Mouse (Mus musculus) intestine, embryonic 15.5 days (tissue): ENCODE measurements around the gene Dnajc1. TPM values are rescaled to one million over a fixed set of nuclear protein-coding genes. Genes with fewer than 3 reads are reported as not detected.

ENCODE experiments used
- ATAC-seq: fragments of 200-750 bp; cut with Nextera tagmentation; 2 replicates; pipeline ENCODE4 v1.8.0; 2017; ENCODE audit warnings: moderate TSS enrichment, moderate library complexity
- H3K27ac ChIP-seq: fragments of 300-500 bp; sonication (generic); 2 replicates; pipeline ENCODE4 v1.5.1; 2015; ENCODE audit warnings: mild to moderate bottlenecking, inconsistent platforms
- H3K27me3 ChIP-seq: fragments of 300-500 bp; sonication (generic); replicated peaks from 2 replicates; pipeline ENCODE4 v1.6.1; 2015; ENCODE audit warnings: inconsistent platforms
- H3K36me3 ChIP-seq: fragments of 300-500 bp; sonication (generic); 2 replicates; pipeline ENCODE4 v1.6.1; 2015; ENCODE audit warnings: inconsistent platforms
- H3K4me1 ChIP-seq: fragments of 300-500 bp; sonication (generic); replicated peaks from 2 replicates; pipeline ENCODE4 v1.6.1; 2015; ENCODE audit warnings: inconsistent platforms
- H3K4me2 ChIP-seq: fragments of 300-500 bp; sonication (generic); replicated peaks from 2 replicates; pipeline ENCODE4 v1.6.1; 2015; ENCODE audit warnings: mild to moderate bottlenecking, inconsistent platforms
- H3K4me3 ChIP-seq: fragments of 300-500 bp; sonication (generic); replicated peaks from 2 replicates; pipeline ENCODE4 v1.5.1; 2015; ENCODE audit warnings: inconsistent platforms
- H3K9ac ChIP-seq: fragments of 300-500 bp; sonication (generic); 2 replicates; pipeline ENCODE4 v1.6.1; 2015; ENCODE audit warnings: inconsistent platforms
- H3K9me3 ChIP-seq: fragments of 300-500 bp; sonication (generic); 2 replicates; pipeline ENCODE4 v1.6.1; 2016; ENCODE audit warnings: inconsistent platforms
- WGBS: fragments of 180-500 bp; shearing (Covaris S2); methylation state at CpG from one replicate; pipeline ENCODE4 v1.1.7; 2015; 5-methylcytosine and 5-hydroxymethylcytosine counted together
- polyA plus RNA-seq: library from polyadenylated mRNA; unstranded; fragments of >200 nt; fragmentation: Nextera tagmentation; extraction: Ambion mirVana; gene quantifications from 2 replicates; pipeline ENCODE4 v1.2.1, GENCODE M21; 2015

Gene Dnajc1
- polyA plus RNA-seq, 1 experiment from 2014 or later, result 31.6 TPM

- Histone ChIP-seq H3K27ac (no peak overlapping the region), H3K9me3 (peaks cover 5% of the 10 kb centered on the region; the same call in 1 of the 2 replicates), H3K4me3 (no peak overlapping the region), H3K27me3 (no peaks in the 10 kb centered on the region), H3K4me1 (no peaks in the 10 kb centered on the region), H3K36me3 (peaks cover 3% of the 10 kb centered on the region; the same call in 1 of the 2 replicates), H3K9ac (no peak overlapping the region), H3K4me2 (no peak overlapping the region)
- no peak for ATAC-seq
These were observed 37.3 kb downstream of the Dnajc1 start for GRCm38 (mm10) chr2:18355293-18355692.

GRCm38 (mm10) chr2:18352620-18353019 is 40.0 kb downstream of the Dnajc1 start:
- Histone ChIP-seq H3K27ac (no peak overlapping the region), H3K4me2 (no peak overlapping the region), H3K4me3 (no peak overlapping the region), H3K36me3 (peaks cover 3% of the 10 kb centered on the region; the same call in 1 of the 2 replicates), H3K9me3 (peaks cover 5% of the 10 kb centered on the region; the same call in 1 of the 2 replicates), H3K4me1 (no peaks in the 10 kb centered on the region), H3K27me3 (no peaks in the 10 kb centered on the region), H3K9ac (no peak overlapping the region)
- no peak for ATAC-seq
- 84% methylated on average over 2 of the region's 2 CpGs for WGBS

GRCm38 (mm10) chr2:18343464-18343863 is 49.2 kb downstream of the Dnajc1 start:
- WGBS, result 63% methylated on average over 2 of the region's 2 CpGs
- Histone ChIP-seq H3K9me3 (no peaks in the 10 kb centered on the region), H3K9ac (no peak overlapping the region), H3K27me3 (no peaks in the 10 kb centered on the region), H3K4me2 (no peak overlapping the region), H3K4me3 (no peak overlapping the region), H3K36me3 (no peaks in the 10 kb centered on the region), H3K4me1 (no peaks in the 10 kb centered on the region), H3K27ac (no peak overlapping the region)
- no peak for ATAC-seq

GRCm38 (mm10) chr2:18318671-18319070 is 74.0 kb downstream of the Dnajc1 start:
- 84% methylated on average over 2 of the region's 2 CpGs for WGBS

GRCm38 (mm10) chr2:18317503-18318281 is 74.9 kb downstream of the Dnajc1 start:
- no peak for ATAC-seq
- no peaks in the 10 kb centered on the region for H3K36me3 ChIP-seq
- no peak overlapping the region for H3K4me2 ChIP-seq
- no peaks in the 10 kb centered on the region for H3K27me3 ChIP-seq
- H3K4me3 ChIP-seq, result no peak overlapping the region
- H3K4me1 ChIP-seq, result no peaks in the 10 kb centered on the region
- WGBS, result 76% methylated on average over 7 of the region's 7 CpGs
- H3K9ac ChIP-seq, result no peak overlapping the region
- H3K9me3 ChIP-seq, result no peaks in the 10 kb centered on the region
- no peak overlapping the region for H3K27ac ChIP-seq

More at GRCm38 (mm10) chr2:18318671-18319070, 74.0 kb downstream of the Dnajc1 start:
- no peak overlapping the region for H3K4me3 ChIP-seq
- no peaks in the 10 kb centered on the region for H3K4me1 ChIP-seq
- ATAC-seq, result no peak
- no peaks in the 10 kb centered on the region for H3K27me3 ChIP-seq
- H3K36me3 ChIP-seq, result no peaks in the 10 kb centered on the region
- no peak overlapping the region for H3K4me2 ChIP-seq
- H3K9me3 ChIP-seq, result no peaks in the 10 kb centered on the region
- H3K9ac ChIP-seq, result no peak overlapping the region
- no peak overlapping the region for H3K27ac ChIP-seq

GRCm38 (mm10) chr2:18316909-18317308 is 75.7 kb downstream of the Dnajc1 start:
- WGBS, result 56% methylated on average over 2 of the region's 2 CpGs

GRCm38 (mm10) chr2:18310261-18311104 is 82.1 kb downstream of the Dnajc1 start:
- Histone ChIP-seq H3K4me1 (no peaks in the 10 kb centered on the region), H3K4me3 (no peak overlapping the region), H3K27ac (no peak overlapping the region), H3K9me3 (no peaks in the 10 kb centered on the region), H3K27me3 (no peaks in the 10 kb centered on the region), H3K4me2 (no peak overlapping the region), H3K9ac (no peak overlapping the region), H3K36me3 (no peaks in the 10 kb centered on the region)
- no peak for ATAC-seq
- 91% methylated on average over 4 of the region's 4 CpGs for WGBS

More at GRCm38 (mm10) chr2:18316909-18317308, 75.7 kb downstream of the Dnajc1 start:
- Histone ChIP-seq H3K4me2 (no peak overlapping the region), H3K4me1 (no peaks in the 10 kb centered on the region), H3K36me3 (no peaks in the 10 kb centered on the region), H3K9me3 (no peaks in the 10 kb centered on the region), H3K27ac (no peak overlapping the region), H3K4me3 (no peak overlapping the region), H3K9ac (no peak overlapping the region), H3K27me3 (no peaks in the 10 kb centered on the region)
- no peak for ATAC-seq

GRCm38 (mm10) chr2:18307440-18308305 is 85.0 kb downstream of the Dnajc1 start:
- Histone ChIP-seq H3K9me3 (no peaks in the 10 kb centered on the region), H3K27me3 (no peaks in the 10 kb centered on the region), H3K4me3 (no peak overlapping the region), H3K9ac (no peak overlapping the region), H3K4me1 (no peaks in the 10 kb centered on the region), H3K4me2 (no peak overlapping the region), H3K36me3 (no peaks in the 10 kb centered on the region), H3K27ac (no peak overlapping the region)
- no peak for ATAC-seq
- 87% methylated on average over 7 of the region's 7 CpGs for WGBS

- Histone ChIP-seq H3K9ac (no peak overlapping the region), H3K4me1 (no peaks in the 10 kb centered on the region), H3K4me3 (no peak overlapping the region), H3K36me3 (no peaks in the 10 kb centered on the region; the same call in 1 of the 2 replicates), H3K9me3 (no peaks in the 10 kb centered on the region), H3K27me3 (no peaks in the 10 kb centered on the region), H3K4me2 (no peak overlapping the region), H3K27ac (no peak overlapping the region)
- no peak for ATAC-seq
- WGBS, result 86% methylated on average over 3 of the region's 3 CpGs
These were observed 91.7 kb downstream of the Dnajc1 start for GRCm38 (mm10) chr2:18300949-18301348.

- no peak overlapping the region for H3K27ac ChIP-seq
- no peak overlapping the region for H3K4me3 ChIP-seq
- H3K27me3 ChIP-seq, result no peaks in the 10 kb centered on the region
- H3K4me2 ChIP-seq, result no peak overlapping the region
- 0 out of 2 replicates have a peak, but pooled peaks cover 6% of the 10 kb centered on the region for H3K36me3 ChIP-seq
- 98% methylated on average over 6 of the region's 6 CpGs for whole genome bisulfite sequencing
- H3K9me3 ChIP-seq, result no peaks in the 10 kb centered on the region
- ATAC-seq, result no peak
- H3K4me1 ChIP-seq, result no peaks in the 10 kb centered on the region
- no peak overlapping the region for H3K9ac ChIP-seq
These were observed 107.5 kb downstream of the Dnajc1 start for GRCm38 (mm10) chr2:18285175-18285574.

- Histone ChIP-seq H3K9me3 (no peaks in the 10 kb centered on the region), H3K4me2 (no peak overlapping the region), H3K4me3 (no peak overlapping the region), H3K36me3 (no peaks in the 10 kb centered on the region), H3K27ac (no peak overlapping the region), H3K27me3 (no peaks in the 10 kb centered on the region), H3K9ac (no peak overlapping the region), H3K4me1 (no peaks in the 10 kb centered on the region)
- ATAC-seq, result no peak
- WGBS, result 89% methylated on average over 1 of the region's 1 CpGs
These were observed 126.9 kb downstream of the Dnajc1 start for GRCm38 (mm10) chr2:18265736-18266135.

GRCm38 (mm10) chr2:18264579-18264978 is 128.1 kb downstream of the Dnajc1 start:
- H3K9me3 ChIP-seq, result no peaks in the 10 kb centered on the region
- ATAC-seq, result no peak
- 87% methylated on average over 3 of the region's 3 CpGs for WGBS

More at GRCm38 (mm10) chr2:18264579-18264978, 128.1 kb downstream of the Dnajc1 start:
- Histone ChIP-seq H3K4me3 (no peak overlapping the region), H3K9ac (no peak overlapping the region), H3K36me3 (no peaks in the 10 kb centered on the region), H3K27me3 (no peaks in the 10 kb centered on the region), H3K4me2 (no peak overlapping the region), H3K4me1 (no peaks in the 10 kb centered on the region), H3K27ac (no peak overlapping the region)
